Mouse (Mus musculus): Measurements from ENCODE around the gene Cited1. TPM values are rescaled to one million over a fixed set of nuclear protein-coding genes. Genes with fewer than 3 reads are reported as not detected.

Gene Cited1
- 14.8 and 20.2 TPM in 2 replicates for polyA plus RNA-seq (2015; fragmentation: Nextera tagmentation; extraction: Ambion mirVana)

DNA sequence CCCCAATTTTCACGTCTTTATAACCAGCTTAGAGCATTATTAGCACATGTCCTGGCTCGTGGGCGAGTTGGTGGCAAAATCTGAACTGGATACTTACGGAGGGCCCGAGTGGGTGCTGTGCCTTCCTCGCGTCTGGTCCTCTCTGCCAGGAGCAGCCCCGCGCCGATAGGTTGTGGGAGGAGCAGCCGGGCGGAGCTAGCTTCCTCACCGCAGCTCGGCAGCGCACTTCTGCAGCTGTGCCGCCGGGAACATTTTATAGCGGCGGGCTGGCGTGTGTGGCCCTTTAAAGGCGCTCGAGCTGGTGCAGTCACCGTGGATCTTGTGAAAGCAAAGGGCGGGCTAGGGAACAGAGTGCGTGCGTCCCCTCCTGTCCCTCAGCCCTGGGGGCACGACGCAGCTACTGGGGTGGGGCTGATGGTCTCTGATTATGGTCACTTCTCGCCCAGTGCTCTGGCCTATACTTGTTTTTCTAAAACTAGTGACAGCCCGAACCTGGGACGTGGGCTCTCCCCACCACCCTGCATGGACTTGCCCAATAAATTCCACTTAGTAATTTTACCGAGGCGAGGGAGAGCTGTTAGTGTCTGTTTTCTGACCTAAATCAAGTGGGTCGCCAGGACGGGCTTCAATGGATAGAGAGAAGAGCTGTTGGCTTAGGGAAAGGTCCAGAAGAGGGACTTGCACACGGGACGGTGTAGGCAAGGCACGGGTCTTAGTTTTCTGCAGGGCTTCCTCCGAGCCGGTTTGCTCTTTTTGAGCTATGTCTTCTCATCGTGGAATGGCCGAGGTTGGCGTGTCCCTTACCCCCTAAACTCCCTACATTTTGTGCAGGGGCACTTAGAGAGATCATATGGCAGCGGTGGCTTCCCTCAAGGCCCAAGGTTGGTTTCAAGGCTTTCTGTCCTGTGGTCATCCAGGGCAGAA lies at the start of gene Cited1:
Cited1 (minus strand) TSS at position 245 of the 924 bp plus-strand sequence.
- H3K36me3 ChIP-seq (ENCODE audit: control insufficient read depth, insufficient read depth, low read length): no peaks in the 10 kb centered on the region
- peak within 1 kb of the TSS; percentile 65 for H3K9ac ChIP-seq (ENCODE audit: low read depth, low read length)
- peak within 1 kb of the TSS; percentile 63; the same call in 1 of the 2 replicates for H3K27ac ChIP-seq (ENCODE audit: low read depth, low read length)
- H3K9me3 ChIP-seq (ENCODE audit: control insufficient read depth, low read length): no peaks in the 10 kb centered on the region
- H3K4me2 ChIP-seq (ENCODE audit: low read length): peak within 1 kb of the TSS; percentile 60
- peak within 1 kb of the TSS; percentile 62 for H3K4me3 ChIP-seq (ENCODE audit: low read length)
- H3K27me3 ChIP-seq (replicated peaks; ENCODE audit: control insufficient read depth, insufficient read depth, low read length): peaks cover 14% of the 10 kb centered on the region
- H3K4me1 ChIP-seq (ENCODE audit: control insufficient read depth, insufficient read depth, low read depth, low read length): no peaks in the 10 kb centered on the region
- 22% methylated on average over 44 of the region's 44 CpGs for WGBS
- peak; percentile 97 for ATAC-seq

GRCm38 (mm10) chrX:102284889-102285288 lies 32.9 kb upstream of the Cited1 start:
- no peaks in the 10 kb centered on the region for H3K36me3 ChIP-seq (ENCODE audit: control insufficient read depth, insufficient read depth, low read length)
- no peaks in the 10 kb centered on the region for H3K9me3 ChIP-seq (ENCODE audit: control insufficient read depth, low read length)
- H3K4me2 ChIP-seq (ENCODE audit: low read length): no peak overlapping the region
- no peak overlapping the region for H3K9ac ChIP-seq (ENCODE audit: low read depth, low read length)
- H3K27ac ChIP-seq (ENCODE audit: low read depth, low read length): no peak overlapping the region
- H3K4me3 ChIP-seq (ENCODE audit: low read length): no peak overlapping the region
- no peak for ATAC-seq
- 82% methylated on average over 3 of the region's 3 CpGs for WGBS
- no peaks in the 10 kb centered on the region for H3K4me1 ChIP-seq (ENCODE audit: control insufficient read depth, insufficient read depth, low read depth, low read length)
- H3K27me3 ChIP-seq (replicated peaks; ENCODE audit: control insufficient read depth, insufficient read depth, low read length): no peaks in the 10 kb centered on the region; the same call in 1 of the 2 replicates

DNA sequence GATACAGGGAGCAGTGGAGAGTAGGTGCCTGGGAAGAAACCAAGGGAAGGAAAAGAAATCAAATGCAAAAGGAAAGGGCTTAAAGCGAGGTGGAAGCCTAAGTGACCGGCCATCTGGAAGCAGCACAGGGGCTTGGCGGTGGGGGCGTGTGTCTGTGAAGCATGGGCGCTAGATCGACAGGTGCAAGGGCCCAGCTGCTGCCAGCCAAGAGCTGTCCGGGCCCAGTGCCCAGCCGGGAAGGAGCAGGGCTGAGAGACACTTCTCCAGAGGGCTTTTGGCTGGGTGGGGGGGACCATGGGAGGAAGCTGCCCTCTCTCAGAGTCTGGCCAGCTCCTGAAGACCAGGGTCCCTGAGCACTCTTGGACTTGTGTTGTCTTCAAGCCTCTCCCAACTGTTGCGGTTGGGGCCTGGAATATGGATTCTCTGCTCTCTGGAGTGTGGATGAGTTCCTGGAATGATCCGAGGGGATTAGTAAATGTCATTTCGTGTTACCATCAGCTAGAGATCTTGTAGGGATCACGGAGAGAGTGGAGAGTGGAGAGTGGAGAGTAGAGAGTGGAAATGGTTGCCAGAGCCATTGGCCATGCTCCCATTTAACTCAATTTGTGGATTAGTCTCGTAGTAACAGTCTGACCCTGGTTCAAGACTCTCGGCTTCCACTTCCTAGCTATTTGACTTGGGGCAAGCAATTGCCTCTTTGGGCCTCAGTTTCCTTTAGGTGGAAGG lies 10.8 kb upstream of the Cited1 start:
- Histone ChIP-seq H3K4me2 (ENCODE audit: low read length) (no peak overlapping the region), H3K4me3 (ENCODE audit: low read length) (no peak overlapping the region), H3K9me3 (ENCODE audit: control insufficient read depth, low read length) (no peaks in the 10 kb centered on the region), H3K27me3 (replicated peaks; ENCODE audit: control insufficient read depth, insufficient read depth, low read length) (no peaks in the 10 kb centered on the region; the same call in 1 of the 2 replicates), H3K9ac (ENCODE audit: low read depth, low read length) (no peak overlapping the region), H3K27ac (ENCODE audit: low read depth, low read length) (no peak overlapping the region), H3K36me3 (ENCODE audit: control insufficient read depth, insufficient read depth, low read length) (no peaks in the 10 kb centered on the region), H3K4me1 (ENCODE audit: control insufficient read depth, insufficient read depth, low read depth, low read length) (no peaks in the 10 kb centered on the region)
- peak; percentile 65 for ATAC-seq
- 79% methylated on average over 14 of the region's 14 CpGs for WGBS

DNA sequence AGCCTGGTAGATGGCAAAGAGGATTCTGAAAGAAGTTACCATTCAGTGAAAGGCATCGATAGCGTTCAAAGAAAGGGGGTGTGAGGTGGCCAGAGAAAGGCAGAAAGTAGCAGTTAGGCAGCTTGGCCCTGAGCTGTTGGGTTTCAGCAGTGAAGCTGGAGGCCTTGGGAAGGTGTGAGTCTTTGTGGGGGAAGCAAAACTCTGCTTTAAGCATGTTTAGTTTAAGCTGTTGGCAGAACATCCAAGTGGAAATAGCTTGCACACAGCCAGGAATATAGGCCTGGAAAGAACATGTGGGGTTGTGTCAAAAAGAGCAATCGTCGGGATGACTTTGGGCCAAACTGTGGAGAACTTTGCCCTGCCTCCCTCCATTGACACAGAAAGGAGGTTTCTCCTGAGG lies 7.8 kb upstream of the Cited1 start:
- Histone ChIP-seq H3K4me1 (ENCODE audit: control insufficient read depth, insufficient read depth, low read depth, low read length) (no peaks in the 10 kb centered on the region), H3K4me2 (ENCODE audit: low read length) (no peak overlapping the region), H3K4me3 (ENCODE audit: low read length) (no peak overlapping the region), H3K27ac (ENCODE audit: low read depth, low read length) (no peak overlapping the region), H3K27me3 (replicated peaks; ENCODE audit: control insufficient read depth, insufficient read depth, low read length) (no peaks in the 10 kb centered on the region), H3K36me3 (ENCODE audit: control insufficient read depth, insufficient read depth, low read length) (no peaks in the 10 kb centered on the region), H3K9me3 (ENCODE audit: control insufficient read depth, low read length) (no peaks in the 10 kb centered on the region), H3K9ac (ENCODE audit: low read depth, low read length) (no peak overlapping the region)
- no peak for ATAC-seq
- WGBS: 89% methylated on average over 4 of the region's 4 CpGs

DNA sequence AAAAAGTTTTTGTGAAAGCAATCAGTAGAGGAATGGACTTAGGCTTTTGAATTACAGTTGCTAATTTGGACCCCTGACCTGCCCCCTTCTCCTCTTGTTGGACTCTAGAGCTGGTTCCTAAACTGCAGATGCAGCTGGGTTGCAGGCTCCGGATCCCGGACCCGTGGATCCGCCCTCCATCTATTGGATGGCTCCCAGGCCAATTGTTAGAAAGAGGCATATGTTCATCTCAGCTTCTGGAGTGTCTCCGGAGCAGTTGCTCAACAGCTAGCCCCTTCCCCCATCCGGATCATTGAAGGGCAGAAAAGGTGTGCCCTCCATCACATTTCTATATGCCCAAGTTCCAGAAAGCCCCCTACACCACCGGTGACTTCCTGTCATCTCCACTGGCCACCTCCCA lies 1.9 kb upstream of the Cited1 start:
- Histone ChIP-seq H3K9me3 (ENCODE audit: control insufficient read depth, low read length) (no peaks in the 10 kb centered on the region), H3K9ac (ENCODE audit: low read depth, low read length) (no peak overlapping the region)

DNA sequence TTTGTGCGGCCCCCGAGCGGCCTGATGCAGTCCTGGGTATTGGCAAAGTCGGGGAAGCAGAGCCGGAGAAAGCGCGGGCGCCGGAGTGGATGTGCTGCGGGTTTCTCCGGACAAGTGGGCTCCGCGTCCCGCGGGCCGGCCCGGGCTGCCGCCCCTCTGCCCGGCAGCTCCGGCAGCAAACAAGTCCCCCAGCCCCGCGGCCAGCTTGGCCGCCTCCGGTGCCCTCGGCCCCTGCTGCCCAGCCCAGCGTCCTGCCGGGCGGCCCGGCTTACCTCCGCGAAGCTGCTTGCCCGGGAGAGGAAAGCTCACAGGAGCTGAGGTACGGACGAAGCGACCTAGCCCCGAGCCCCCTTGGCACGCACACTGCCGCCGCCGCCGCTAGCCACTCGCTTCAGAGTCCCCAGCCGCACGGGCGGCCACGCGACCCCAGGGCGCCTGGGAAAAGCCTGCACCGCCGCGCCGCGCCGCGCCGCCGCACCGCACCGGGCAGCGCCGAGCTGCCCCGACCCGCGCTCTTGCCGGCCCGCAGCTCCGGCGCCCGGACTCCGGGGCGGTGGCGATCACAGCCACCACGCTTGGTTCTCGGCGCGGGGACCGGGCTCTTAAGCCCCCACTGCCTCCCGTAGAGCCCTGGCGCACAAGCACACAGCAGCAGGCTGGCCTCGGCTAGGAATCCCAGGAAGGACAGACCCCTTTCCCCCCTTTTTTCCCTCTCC lies 602 bp downstream of the Cited1 start:
- peak overlapping the region; percentile 62 for H3K4me3 ChIP-seq (ENCODE audit: low read length)
- ATAC-seq: peak; percentile 77; the same call in 1 of the 2 replicates
- no peaks in the 10 kb centered on the region for H3K4me1 ChIP-seq (ENCODE audit: control insufficient read depth, insufficient read depth, low read depth, low read length)
- peak overlapping the region; percentile 65 for H3K9ac ChIP-seq (ENCODE audit: low read depth, low read length)
- 0 out of 2 replicates have a peak, but pooled peaks cover 2% of the 10 kb centered on the region for H3K9me3 ChIP-seq (ENCODE audit: control insufficient read depth, low read length)
- H3K4me2 ChIP-seq (ENCODE audit: low read length): peak overlapping the region; percentile 60
- H3K36me3 ChIP-seq (ENCODE audit: control insufficient read depth, insufficient read depth, low read length): no peaks in the 10 kb centered on the region; the same call in 1 of the 2 replicates
- H3K27ac ChIP-seq (ENCODE audit: low read depth, low read length): peak overlapping the region; percentile 63; the same call in 1 of the 2 replicates
- WGBS: 20% methylated on average over 49 of the region's 80 CpGs
- H3K27me3 ChIP-seq (replicated peaks; ENCODE audit: control insufficient read depth, insufficient read depth, low read length): peaks cover 14% of the 10 kb centered on the region

More for the DNA sequence above, 1.9 kb upstream of the Cited1 start:
- Histone ChIP-seq H3K4me1 (ENCODE audit: control insufficient read depth, insufficient read depth, low read depth, low read length) (no peaks in the 10 kb centered on the region), H3K4me2 (ENCODE audit: low read length) (peak overlapping the region; percentile 53), H3K27ac (ENCODE audit: low read depth, low read length) (no peak overlapping the region), H3K36me3 (ENCODE audit: control insufficient read depth, insufficient read depth, low read length) (no peaks in the 10 kb centered on the region), H3K27me3 (replicated peaks; ENCODE audit: control insufficient read depth, insufficient read depth, low read length) (peaks cover 8% of the 10 kb centered on the region), H3K4me3 (ENCODE audit: low read length) (peak overlapping the region; percentile 26)
- no peak for ATAC-seq
- 11% methylated on average over 7 of the region's 7 CpGs for WGBS

DNA sequence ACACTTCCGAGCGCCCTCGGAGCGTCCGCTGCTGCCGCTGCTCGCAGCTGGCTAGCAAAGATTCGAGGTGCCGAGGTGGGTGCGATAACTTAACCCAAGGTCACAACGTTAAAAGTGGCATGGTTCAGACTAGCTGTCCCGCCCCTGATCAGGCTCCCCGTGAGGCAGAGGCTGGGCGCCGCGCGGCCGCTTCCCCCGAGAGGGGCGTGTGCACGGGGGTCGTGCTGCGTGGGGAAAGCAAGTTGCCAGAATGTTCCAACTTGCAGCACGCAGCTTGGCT lies 1.1 kb downstream of the Cited1 start:
- WGBS: 11% methylated on average over 23 of the region's 24 CpGs
- Histone ChIP-seq H3K4me3 (ENCODE audit: low read length) (peak overlapping the region; percentile 62), H3K9ac (ENCODE audit: low read depth, low read length) (peak overlapping the region; percentile 65; the same call in 1 of the 2 replicates), H3K9me3 (ENCODE audit: control insufficient read depth, low read length) (0 out of 2 replicates have a peak, but pooled peaks cover 2% of the 10 kb centered on the region), H3K27me3 (replicated peaks; ENCODE audit: control insufficient read depth, insufficient read depth, low read length) (peaks cover 14% of the 10 kb centered on the region), H3K4me1 (ENCODE audit: control insufficient read depth, insufficient read depth, low read depth, low read length) (no peaks in the 10 kb centered on the region), H3K4me2 (ENCODE audit: low read length) (peak overlapping the region; percentile 60), H3K27ac (ENCODE audit: low read depth, low read length) (no peak overlapping the region), H3K36me3 (ENCODE audit: control insufficient read depth, insufficient read depth, low read length) (no peaks in the 10 kb centered on the region; the same call in 1 of the 2 replicates)
- ATAC-seq: no peak

- Histone ChIP-seq H3K4me3 (ENCODE audit: low read length) (peak overlapping the region; percentile 62), H3K9ac (ENCODE audit: low read depth, low read length) (peak overlapping the region; percentile 65), H3K27ac (ENCODE audit: low read depth, low read length) (no peak overlapping the region), H3K9me3 (ENCODE audit: control insufficient read depth, low read length) (0 out of 2 replicates have a peak, but pooled peaks cover 2% of the 10 kb centered on the region), H3K27me3 (replicated peaks; ENCODE audit: control insufficient read depth, insufficient read depth, low read length) (peaks cover 14% of the 10 kb centered on the region), H3K4me2 (ENCODE audit: low read length) (peak overlapping the region; percentile 60), H3K4me1 (ENCODE audit: control insufficient read depth, insufficient read depth, low read depth, low read length) (no peaks in the 10 kb centered on the region), H3K36me3 (ENCODE audit: control insufficient read depth, insufficient read depth, low read length) (no peaks in the 10 kb centered on the region; the same call in 1 of the 2 replicates)
- peak; percentile 9; the same call in 1 of the 2 replicates for ATAC-seq
- 19% methylated on average over 56 of the region's 68 CpGs for WGBS
Observed at GRCm38 (mm10) chrX:102250150-102250890, 1.7 kb downstream of the Cited1 start.
